ENCODE assay signal across 8 mouse cellular contexts in genomic region chr7:133120221-133120751, GRCm38 (mm10). TPM values are rescaled to one million over a fixed set of nuclear protein-coding genes. Genes with fewer than 3 reads are reported as not detected.
DNase-seq lines count a peak whose midpoint lies in the region; ATAC-seq and TF ChIP-seq lines count a peak whose summit lies in the region.
"Had no signal": no experiment of that assay in that cellular context is flagged by ENCODE, and none has a peak within 500 bp of the region (broad histone marks: within the 10 kb centered on the region; RNA-seq: fewer than 3 reads in every experiment).

No protein-coding gene starts in this region.

- peak overlapping the region; percentile 98 for H3K4me2 ChIP-seq in midbrain, embryonic 11.5 days

- H3K36me3 ChIP-seq in C2C12 (ENCODE audit: control insufficient read depth, insufficient read depth), result no peaks in the 10 kb centered on the region
- H3K36me3 ChIP-seq in hindbrain, embryonic 10.5 days, result no peaks in the 10 kb centered on the region
- H3K36me3 ChIP-seq in midbrain, embryonic 11.5 days (ENCODE audit: control insufficient read depth, insufficient read depth, low read length), result no peaks in the 10 kb centered on the region

- no peak overlapping the region for H3K4me3 ChIP-seq in C2C12 (ENCODE audit: insufficient read depth, poor library complexity, severe bottlenecking)
- H3K4me3 ChIP-seq in hindbrain, embryonic 10.5 days, result peak overlapping the region; percentile 98
- H3K4me3 ChIP-seq in midbrain, embryonic 11.5 days (ENCODE audit: low read depth, low read length), result peak overlapping the region; percentile 93

- TF ChIP-seq CTCF in C2C12 (IDR thresholded peaks at IDR 0.05; ENCODE audit: control insufficient read depth, insufficient read depth, insufficient read length), result no peak

- peaks cover 76% of the 10 kb centered on the region for H3K79me2 ChIP-seq in C2C12 (ENCODE audit: control insufficient read depth, insufficient read depth)

- H3K4me1 ChIP-seq in hindbrain, embryonic 10.5 days (replicated peaks), result peaks cover 69% of the 10 kb centered on the region
- H3K4me1 ChIP-seq in midbrain, embryonic 11.5 days (ENCODE audit: control insufficient read depth, insufficient read depth, low read length), result peaks cover 50% of the 10 kb centered on the region

- peaks cover 60% of the 10 kb centered on the region for H3K79me3 ChIP-seq in C2C12 (ENCODE audit: low read depth)

- peak overlapping the region; percentile 53 for H3K9ac ChIP-seq in midbrain, embryonic 11.5 days (ENCODE audit: low read length)

- H3K27me3 ChIP-seq in C2C12 (ENCODE audit: control insufficient read depth, insufficient read depth, insufficient read length), result no peaks in the 10 kb centered on the region
- H3K27me3 ChIP-seq in hindbrain, embryonic 10.5 days (ENCODE audit: insufficient read depth, poor library complexity, severe bottlenecking), result peaks cover 4% of the 10 kb centered on the region
- 0 out of 2 replicates have a peak, but pooled peaks cover 1% of the 10 kb centered on the region for H3K27me3 ChIP-seq in midbrain, embryonic 11.5 days (ENCODE audit: control insufficient read depth, insufficient read depth, low read length)

- peak overlapping the region; percentile 100 for H3K27ac ChIP-seq in hindbrain, embryonic 10.5 days
- H3K27ac ChIP-seq in midbrain, embryonic 11.5 days (ENCODE audit: low read depth, low read length), result no peak overlapping the region
- H3K27ac ChIP-seq: macrophage had no signal

- H3K9me3 ChIP-seq in hindbrain, embryonic 10.5 days, result no peaks in the 10 kb centered on the region
- H3K9me3 ChIP-seq in midbrain, embryonic 11.5 days (ENCODE audit: control insufficient read depth, low read length), result no peaks in the 10 kb centered on the region

- 4% methylated on average over 15 of the region's 15 CpGs for WGBS in hindbrain, embryonic 10.5 days
- WGBS in midbrain, embryonic 11.5 days, result 2% methylated on average over 15 of the region's 15 CpGs

- peak overlapping the region; percentile 10 for H3ac ChIP-seq in C2C12 (ENCODE audit: control insufficient read depth, insufficient read length, low read depth)

- no peak for ATAC-seq in midbrain, embryonic 11.5 days (ENCODE audit: low FRiP score)

- peak; percentile 60 for DNase-seq in ES-CJ7 (ENCODE audit: low read depth, low spot score)
- DNase-seq in hindbrain, embryonic 10.5 days (ENCODE audit: low spot score), result peak; percentile 44
- peak; percentile 92 for DNase-seq in midbrain, embryonic 11.5 days (ENCODE audit: low spot score, missing footprints)
- no peak for DNase-seq in frontal cortex, postnatal 14 days (ENCODE audit: low spot score in 2 of 2)
- DNase-seq in adrenal gland, adult 2 months, result no peak
- DNase-seq in spleen, adult 18-20 months, result no peak

TF ChIP-seq in C2C12, 6 proteins besides CTCF, POLR2A, EP300 and RAD21:
- TF ChIP-seq USF1 (IDR thresholded peaks at IDR 0.05; ENCODE audit: low read depth), result no peak
- no peak for TF ChIP-seq MAX (IDR thresholded peaks at IDR 0.05)
- TF ChIP-seq CEBPB (IDR thresholded peaks at IDR 0.05; ENCODE audit: low read depth), result no peak
- no peak for TF ChIP-seq MYOG (IDR thresholded peaks at IDR 0.05; ENCODE audit: control insufficient read depth, extremely low read depth, insufficient read length)
- no peak for TF ChIP-seq MYOD1 (IDR thresholded peaks at IDR 0.05; ENCODE audit: control insufficient read depth, insufficient read length, low read depth)
- no peak for TF ChIP-seq FOSL1 (IDR thresholded peaks at IDR 0.05; ENCODE audit: insufficient read depth, low read length, poor library complexity, severe bottlenecking)

RNA-seq across cellular contexts. Expression of gene Fgfr2, which starts 2.9 kb away (rescaled TPM):
- polyA plus RNA-seq in C2C12 (2012; fragmentation: generic; extraction: Trizol), result 1.7 TPM
- 87.4 and 92.5 TPM in 2 replicates for polyA plus RNA-seq in hindbrain, embryonic 10.5 days (2016; fragmentation: Nextera tagmentation; extraction: Ambion mirVana)
- polyA plus RNA-seq in midbrain, embryonic 11.5 days (2014; fragmentation: Nextera tagmentation; extraction: Ambion mirVana), result 85.3 and 92.0 TPM in 2 replicates
- total RNA-seq in adrenal gland, adult 2 months (2021), result 100 to 1,000 TPM; 178 to 245 TPM
- polyA plus RNA-seq in adrenal gland, adult 2 months (2012; rRNA removed), result 47.1 and 48.0 TPM in 2 replicates
- polyA plus RNA-seq: macrophage had no signal

RNA-seq across cellular contexts. Expression of gene Ctbp2, which starts 3.9 kb away (rescaled TPM):
- 43.2 TPM for polyA plus RNA-seq in C2C12 (2012; fragmentation: generic; extraction: Trizol)
- polyA plus RNA-seq in hindbrain, embryonic 10.5 days (2016; fragmentation: Nextera tagmentation; extraction: Ambion mirVana), result 119 and 123 TPM in 2 replicates
- polyA plus RNA-seq in midbrain, embryonic 11.5 days (2014; fragmentation: Nextera tagmentation; extraction: Ambion mirVana), result 118 and 131 TPM in 2 replicates
- 10 to 100 TPM; 54.4 to 65.3 TPM for total RNA-seq in adrenal gland, adult 2 months (2021)
- polyA plus RNA-seq in adrenal gland, adult 2 months (2012; rRNA removed), result 52.8 and 53.2 TPM in 2 replicates

Comparison
In these comparisons a context has a peak if more than half of its experiments do, and no peak if none do; other contexts are left out.
1. DNase-seq: peak in ES-CJ7 (single experiment), hindbrain, embryonic 10.5 days (single experiment) and midbrain, embryonic 11.5 days (single experiment); none in frontal cortex, postnatal 14 days (0 of 2), adrenal gland, adult 2 months (single experiment) and spleen, adult 18-20 months (0 of 2).
2. RNA of gene Fgfr2, which starts 2.9 kb away (polyA plus RNA-seq): 87.4 to 92.5 TPM in hindbrain, embryonic 10.5 days, 85.3 to 92.0 TPM in midbrain, embryonic 11.5 days and 47.1 to 48.0 TPM in adrenal gland, adult 2 months; 1.7 TPM in C2C12 (single experiment); every median in the first group is over 10 times any median in the second.